Mouse (Mus musculus) liver, adult (tissue): ENCODE results near the gene Trpc2.

Experiments
- GATA4 ChIP-seq: IDR thresholded peaks from 2 replicates; pipeline ENCODE4 v1.6.1; 2014; ENCODE audit warnings: mild to moderate bottlenecking, low read length; ENCODE audit not compliant: insufficient replicate concordance

Trpc2 gene

DNA sequence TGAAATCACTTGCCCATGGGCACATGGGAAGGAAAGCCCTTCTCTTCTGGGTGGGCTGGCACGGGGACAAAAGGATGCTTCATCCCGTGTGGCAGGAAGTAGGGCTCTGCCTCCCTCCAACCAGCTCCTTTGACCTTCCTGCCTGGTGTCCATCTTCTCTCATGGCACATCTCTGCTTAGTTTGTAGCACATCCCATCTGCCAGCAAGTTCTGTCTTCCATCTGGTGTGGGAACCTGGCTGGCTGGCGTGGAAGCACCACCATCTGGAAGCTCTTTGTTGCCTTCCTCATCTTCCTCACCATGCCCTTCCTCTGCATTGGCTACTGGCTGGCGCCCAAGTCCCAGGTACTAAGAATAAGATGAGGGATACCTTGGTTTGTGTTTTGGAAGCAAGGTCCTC is 4.4 kb downstream of the Trpc2 start:
- no peak for TF ChIP-seq GATA4

DNA sequence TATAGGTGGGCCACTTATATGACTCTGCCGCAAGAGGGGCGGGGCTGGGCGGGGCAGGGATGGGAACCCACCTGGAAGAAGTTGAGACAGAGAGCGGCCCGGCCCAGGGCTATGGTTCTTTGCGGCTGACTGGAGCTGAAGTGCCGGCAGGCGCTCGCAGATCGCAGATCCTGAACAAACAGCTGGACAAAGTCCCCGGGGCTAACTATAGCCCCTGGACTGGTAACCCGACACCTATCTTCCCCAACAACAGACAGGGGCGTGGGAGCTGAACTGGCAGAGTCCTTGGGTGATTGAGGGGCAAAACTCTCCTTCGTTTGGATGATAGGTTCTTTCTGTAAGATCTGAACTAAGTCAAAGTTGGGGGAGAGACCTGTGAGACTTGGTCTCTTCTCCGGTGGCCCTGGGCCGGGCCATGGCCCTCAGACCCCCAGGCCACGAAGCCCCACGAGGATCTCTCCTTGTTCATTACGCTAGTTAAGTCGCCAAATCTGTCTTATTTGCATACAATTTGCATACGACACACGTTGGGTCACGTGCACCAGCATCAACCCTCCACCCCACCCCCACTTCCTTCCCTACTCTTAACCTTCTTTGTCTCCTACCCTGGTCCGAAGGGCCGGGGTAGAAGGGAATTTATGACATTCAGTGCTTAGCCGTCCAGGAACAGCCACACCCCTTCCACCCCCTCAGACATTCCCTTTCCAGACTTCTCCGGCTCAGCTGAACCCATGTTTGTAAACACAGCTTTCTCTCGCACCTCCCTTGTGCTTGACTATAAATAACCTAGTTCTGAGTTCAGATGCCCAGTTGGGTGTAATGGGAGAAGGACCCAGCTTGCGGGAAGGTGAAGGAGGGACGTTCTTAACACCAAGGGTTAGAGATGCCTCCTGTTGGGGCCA is 17.1 kb downstream of the Trpc2 start:
- no peak for TF ChIP-seq GATA4

DNA sequence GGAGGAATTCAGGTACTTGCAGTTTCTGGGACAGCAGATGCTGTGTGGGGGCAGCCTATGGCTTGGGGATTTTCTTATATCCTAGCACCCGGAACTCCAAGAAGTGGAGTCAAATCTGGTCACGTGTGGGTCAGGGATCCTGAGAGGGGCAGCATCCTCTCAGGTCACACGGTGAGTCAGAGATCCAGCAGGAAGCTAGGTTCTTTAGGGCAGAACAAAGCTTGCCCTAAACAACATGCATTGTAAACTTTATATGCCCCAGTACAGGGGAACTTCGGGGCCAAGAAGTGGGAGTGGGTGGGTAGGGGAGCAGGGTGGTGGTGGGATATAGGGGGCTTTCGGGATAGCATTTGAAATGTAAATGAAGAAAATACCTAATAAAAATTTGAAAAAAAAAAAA is 18.0 kb downstream of the Trpc2 start:
- no peak for TF ChIP-seq GATA4

DNA sequence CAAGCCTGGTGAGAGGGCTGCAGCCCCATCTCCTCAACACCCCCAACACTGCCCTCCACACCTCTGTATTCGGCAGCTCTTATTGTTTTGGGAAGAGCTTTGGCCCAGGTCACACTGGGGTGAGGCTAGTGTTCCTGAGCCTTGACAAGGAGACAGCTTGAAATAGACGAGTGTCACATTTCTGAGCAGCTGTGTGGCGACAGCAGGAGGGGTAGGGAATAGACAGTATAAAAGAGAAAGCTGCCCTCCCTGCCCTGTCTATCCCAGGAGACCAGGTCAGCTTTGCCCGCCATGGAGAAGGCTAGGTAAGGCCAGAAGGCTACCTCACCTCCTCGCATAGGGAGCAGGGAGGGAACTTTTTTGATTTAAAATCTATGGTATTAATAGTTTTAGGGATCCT is 18.6 kb downstream of the Trpc2 start, which contains the start of gene Art1:
TSS of gene Art1 (plus strand) at position 257 of the 400 bp plus-strand sequence.
- no peak for TF ChIP-seq GATA4

DNA sequence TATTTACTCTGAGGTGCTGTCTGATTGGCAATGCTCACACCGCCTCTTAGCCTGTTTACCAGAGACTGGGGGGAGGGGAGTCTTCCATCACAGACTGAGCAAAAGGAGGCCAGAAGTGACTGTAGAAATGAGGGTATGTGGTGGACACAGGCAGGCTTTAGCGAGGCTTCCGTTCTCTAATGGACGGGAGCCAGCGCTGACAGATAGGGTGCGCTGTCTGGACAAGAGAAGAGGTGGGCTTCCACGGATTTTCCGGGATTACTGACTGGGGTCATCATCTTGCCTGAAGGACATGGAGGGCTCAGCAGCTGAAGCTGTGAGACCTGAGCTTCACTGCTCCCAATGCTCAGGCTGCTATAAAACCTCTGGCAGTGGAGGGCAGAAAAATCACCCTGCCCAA is 19.3 kb downstream of the Trpc2 start:
- TF ChIP-seq GATA4: no peak

DNA sequence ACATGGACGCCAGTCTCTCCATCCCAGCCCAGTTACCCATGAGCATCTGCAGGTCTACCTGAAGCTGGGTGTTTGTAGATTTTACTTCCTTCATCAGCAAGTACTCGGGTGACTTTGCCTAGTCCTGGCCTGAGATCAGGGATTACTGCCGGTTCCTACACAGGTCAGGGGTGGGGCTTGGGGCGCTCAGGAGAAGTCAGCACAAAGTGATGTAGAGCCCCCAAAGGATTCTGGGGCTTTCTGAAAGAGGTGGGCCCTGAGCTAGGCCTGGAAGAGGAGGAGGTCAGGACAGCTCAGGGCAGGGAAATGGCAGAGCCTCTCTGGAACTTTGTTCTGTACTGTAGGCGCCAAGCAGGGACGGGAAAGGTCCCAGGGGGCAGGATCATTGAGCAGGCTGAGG is 19.8 kb downstream of the Trpc2 start:
- no peak for TF ChIP-seq GATA4

DNA sequence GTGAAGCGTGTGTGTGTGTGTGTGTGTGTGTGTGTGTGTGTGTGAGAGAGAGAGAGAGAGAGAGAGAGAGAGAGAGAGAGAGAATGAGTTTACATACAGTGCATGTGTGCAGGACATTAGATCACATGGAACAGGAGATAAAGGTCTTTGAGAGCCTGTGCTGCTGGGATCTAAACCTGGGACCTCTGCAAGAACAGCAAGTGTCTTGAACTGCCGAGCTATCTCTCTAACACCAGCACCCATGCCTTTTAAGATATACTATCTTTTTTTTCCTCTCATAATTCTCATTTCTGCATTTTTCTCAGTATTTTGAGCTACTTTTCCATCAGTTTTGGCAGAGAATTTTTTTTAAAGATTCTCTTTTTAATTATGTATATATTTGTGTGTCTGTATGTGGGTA is 20.6 kb downstream of the Trpc2 start:
- TF ChIP-seq GATA4: no peak

DNA sequence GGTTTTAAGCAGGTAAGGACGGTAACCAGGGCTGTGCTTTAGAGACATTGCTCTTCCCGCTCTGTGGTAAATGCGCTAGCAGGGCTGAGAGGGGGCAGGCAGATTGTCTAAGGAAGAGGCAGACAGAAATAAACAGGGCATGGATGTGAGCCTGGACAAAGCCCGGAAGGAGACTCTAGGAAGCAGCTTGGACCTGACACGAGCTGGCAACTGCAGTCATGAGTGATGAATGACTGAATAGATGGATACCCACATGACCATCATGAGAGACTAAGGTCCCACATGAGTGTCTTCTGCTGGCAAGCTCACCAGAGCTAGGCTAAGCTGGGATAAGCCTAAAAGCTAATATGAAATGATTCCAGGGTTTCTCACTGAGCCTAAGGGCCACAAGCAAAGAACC is 21.2 kb downstream of the Trpc2 start:
- no peak for TF ChIP-seq GATA4

DNA sequence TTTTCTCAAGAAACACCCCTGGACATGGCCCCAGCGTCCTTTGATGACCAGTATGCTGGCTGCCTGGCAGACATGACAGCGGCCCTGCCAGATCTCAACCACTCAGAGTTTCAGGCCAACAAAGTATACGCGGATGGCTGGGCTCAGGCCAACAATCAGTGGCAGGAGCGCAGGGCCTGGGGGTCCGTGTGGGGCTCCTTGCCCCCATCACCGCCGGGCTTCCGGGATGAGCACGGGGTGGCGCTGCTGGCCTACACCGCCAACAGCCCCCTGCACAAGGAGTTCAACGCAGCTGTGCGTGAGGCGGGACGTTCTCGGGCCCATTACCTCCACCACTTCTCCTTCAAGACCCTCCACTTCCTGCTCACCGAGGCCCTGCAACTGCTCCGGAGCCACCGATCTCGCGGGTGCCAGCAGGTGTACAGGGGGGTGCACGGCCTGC is 23.8 kb downstream of the Trpc2 start:
- no peak for TF ChIP-seq GATA4

DNA sequence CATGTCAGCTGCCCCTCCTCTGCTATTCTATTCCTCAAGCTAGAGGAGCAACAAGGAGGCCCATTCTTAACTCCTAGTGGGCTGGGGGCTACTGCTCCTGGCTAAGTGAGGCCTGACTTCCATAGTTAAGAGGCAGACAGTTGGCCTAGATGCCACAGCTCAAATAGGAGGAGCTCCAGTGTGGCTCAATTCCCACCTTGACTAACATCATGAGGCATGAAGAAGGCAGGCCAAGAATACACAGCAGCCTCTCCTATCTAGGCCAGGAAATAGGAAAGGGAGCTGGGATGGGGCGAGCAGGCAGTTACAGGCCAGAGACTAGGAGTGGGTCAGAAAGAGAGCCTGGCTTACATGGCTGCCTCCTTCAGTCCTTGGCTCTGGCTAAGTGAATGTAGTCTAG is 25.3 kb downstream of the Trpc2 start:
- no peak for TF ChIP-seq GATA4

DNA sequence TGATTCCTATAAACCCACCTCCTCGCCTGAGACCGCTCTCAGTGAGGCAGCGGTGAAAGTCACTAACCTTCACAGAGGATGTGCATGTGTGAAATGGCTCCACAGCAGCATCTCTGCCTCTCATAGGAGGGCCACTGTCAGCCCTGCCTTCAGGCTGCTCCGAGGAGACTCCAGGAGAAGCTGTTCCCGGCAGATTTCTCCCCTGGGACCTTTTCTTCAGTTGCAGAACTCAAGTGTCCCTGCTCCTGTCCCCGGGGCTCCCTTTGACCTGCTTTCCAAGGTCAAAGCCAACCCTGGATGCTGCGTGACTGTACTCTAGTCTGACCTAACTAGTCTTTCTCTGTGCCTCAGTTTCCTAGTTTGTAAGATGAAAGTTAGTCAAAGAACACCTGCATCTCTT is 26.3 kb downstream of the Trpc2 start, which contains the start of gene Art5:
TSS of gene Art5 (minus strand) at position 319 of the 400 bp plus-strand sequence.
- TF ChIP-seq GATA4: no peak

DNA sequence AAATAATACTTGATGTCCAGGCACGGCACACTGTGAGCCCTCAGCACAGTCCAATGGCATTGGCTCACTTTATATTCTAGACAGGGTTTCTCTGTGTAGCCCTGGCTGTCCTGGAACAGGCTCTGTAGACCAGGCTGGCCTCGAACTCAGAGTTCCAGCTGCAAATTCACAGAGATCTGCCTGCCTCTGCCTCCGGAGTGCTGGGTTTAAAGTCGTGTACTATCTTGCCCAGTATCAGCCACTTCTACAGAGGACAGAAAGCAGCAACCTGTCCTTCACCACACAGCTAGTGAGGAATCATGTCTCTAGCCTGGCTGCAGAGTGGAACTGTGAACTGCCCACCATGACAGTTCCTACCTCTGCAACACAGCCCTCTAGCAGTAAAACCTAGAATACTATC is 26.8 kb downstream of the Trpc2 start:
- TF ChIP-seq GATA4: no peak

DNA sequence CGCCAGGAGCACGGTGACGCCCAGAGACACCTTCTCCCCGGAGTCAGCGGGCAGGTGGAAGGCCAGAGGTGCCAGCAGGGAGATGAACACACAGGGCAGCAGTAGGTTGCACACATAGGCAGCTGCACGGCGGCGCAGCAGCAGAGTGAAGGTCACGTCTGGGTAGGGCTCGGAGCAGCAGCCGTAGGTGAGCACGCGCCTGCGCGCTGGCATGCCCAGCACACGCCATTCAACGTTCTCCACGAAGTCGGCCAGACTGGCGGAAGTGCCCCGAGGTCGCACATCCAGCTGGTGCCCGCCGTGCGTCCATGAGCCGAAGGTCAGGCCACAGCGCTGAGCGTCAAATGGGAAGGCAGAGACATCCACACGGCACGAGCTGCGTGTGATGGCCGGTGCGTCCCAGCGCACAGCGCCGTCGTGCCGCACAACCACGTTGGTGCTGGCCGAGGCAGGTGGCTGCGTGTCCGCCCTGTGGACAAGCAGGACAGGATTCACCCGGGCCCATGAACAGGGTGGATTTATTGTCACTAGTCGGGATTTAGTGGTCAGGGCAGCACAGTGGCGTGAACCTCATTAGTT is 30.3 kb downstream of the Trpc2 start:
- no peak for TF ChIP-seq GATA4

DNA sequence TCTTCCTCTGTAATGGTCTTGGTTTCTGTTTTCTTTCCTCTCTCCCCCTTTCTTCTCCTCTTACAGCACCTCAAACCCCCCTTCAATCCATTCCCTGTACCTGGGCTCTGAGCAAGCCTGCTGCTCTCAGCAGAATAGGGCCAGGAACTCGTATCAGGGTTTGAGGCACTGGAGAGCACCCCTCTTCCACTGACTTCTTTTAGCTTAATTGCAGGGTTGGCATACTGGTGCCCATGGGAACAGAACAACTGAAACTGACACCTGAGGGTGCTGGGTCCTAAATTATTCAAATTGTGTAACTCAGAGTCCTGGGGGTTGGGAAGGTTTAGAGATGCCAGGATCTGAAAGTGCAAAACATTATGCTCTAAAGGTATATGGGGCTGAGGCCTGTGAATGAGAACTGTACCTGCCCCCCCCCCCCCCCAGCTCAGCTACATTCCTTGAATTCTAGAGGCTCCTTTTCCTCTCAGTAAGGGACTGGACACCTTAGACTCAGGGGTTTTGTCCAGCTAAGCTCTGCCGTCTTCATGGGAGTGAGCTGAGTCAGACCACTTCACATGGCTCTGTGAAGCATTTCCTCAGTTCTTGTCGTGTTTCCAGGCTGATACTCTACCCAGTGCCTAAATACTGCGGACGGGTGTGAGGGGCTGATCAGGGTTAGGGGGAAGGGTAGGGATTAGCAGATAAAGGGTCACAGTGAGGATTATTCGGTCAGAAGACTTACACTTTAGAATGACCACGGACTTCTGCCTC is 33.8 kb downstream of the Trpc2 start, which contains the start of gene Chrna10:
TSS of gene Chrna10 (minus strand) at position 250 of the 753 bp plus-strand sequence.
- TF ChIP-seq GATA4: no peak

DNA sequence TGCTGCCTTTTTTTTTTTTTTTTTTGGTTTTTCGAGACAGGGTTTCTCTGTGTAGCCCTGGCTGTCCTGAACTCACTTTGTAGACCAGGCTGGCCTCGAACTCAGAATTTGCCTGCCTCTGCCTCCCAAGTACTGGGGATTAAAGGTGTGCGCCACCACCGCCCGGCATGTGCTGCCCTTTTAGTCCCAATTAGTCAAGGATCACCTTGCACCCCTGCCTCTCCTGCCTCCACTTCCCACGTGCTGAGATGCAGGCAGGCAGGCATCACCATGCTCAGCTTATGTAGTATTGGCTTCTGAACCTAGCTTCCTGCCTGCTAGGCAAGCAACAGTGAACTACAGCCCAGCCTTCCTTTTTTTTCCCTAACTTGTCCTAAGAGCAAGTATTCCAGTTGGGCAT is 34.5 kb downstream of the Trpc2 start:
- TF ChIP-seq GATA4: no peak

DNA sequence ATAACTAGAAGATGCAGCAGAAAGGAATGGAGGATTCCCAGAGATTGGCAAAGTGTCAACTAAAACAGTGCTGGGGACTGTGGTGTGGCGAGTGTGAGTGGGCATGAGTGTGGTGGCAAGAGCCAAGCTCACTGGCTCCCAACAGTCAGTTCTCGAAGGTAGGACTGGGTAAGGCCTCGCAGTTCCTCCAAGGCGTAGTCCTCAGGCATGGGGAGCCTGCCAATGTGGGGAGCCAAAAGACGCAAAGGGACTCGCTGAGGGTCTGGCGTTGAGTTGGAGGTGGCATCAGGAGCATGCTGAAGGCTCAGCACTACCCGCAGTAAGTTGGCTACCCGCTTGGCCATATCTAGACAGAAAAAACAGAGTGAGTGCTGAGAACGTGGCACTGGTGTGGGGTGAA is 37.4 kb downstream of the Trpc2 start:
- TF ChIP-seq GATA4: no peak
